In genomic region chr13:17804909-17805613, GRCm38 (mm10) we compare ENCODE assay signal across 8 mouse cellular contexts. TPM values are rescaled to one million over a fixed set of nuclear protein-coding genes. Genes with fewer than 3 reads are reported as not detected.
A peak's percentile ranks its signal among the peaks of the same experiment; 100 is the strongest.
DNase-seq lines count a peak whose midpoint lies in the region; ATAC-seq lines count a peak whose summit lies in the region.

Gene Cdk13 (minus strand): TSS chr13:17805097.

- peak; percentile 82 for ATAC-seq in CD4-positive, CD25-positive, alpha-beta regulatory T cell, adult 4 months
- ATAC-seq in heart, embryonic 14.5 days (ENCODE audit: insufficient number of reproducible peaks, insufficient read depth, low FRiP score, low read depth), result peak; percentile 94
- ATAC-seq in liver, embryonic 13.5 days (ENCODE audit: low read depth), result peak; percentile 91
- ATAC-seq in stomach, embryonic 16.5 days (ENCODE audit: insufficient read depth, low FRiP score), result peak; percentile 95

- peak within 1 kb of the TSS; percentile 91 for H3K4me2 ChIP-seq in heart, embryonic 14.5 days (ENCODE audit: low read length)
- H3K4me2 ChIP-seq in liver, embryonic 13.5 days, result peak within 1 kb of the TSS; percentile 89
- peak within 1 kb of the TSS; percentile 91 for H3K4me2 ChIP-seq in stomach, embryonic 16.5 days (ENCODE audit: low read depth, low read length)

- H3K4me3 ChIP-seq in heart, embryonic 14.5 days (ENCODE audit: control insufficient read depth in 1 of 2, insufficient read depth in 1 of 2, low read depth in 1 of 2, low read length in 2 of 2), result peak within 1 kb of the TSS; percentile 69 to 99
- peak within 1 kb of the TSS; percentile 100 for H3K4me3 ChIP-seq in liver, embryonic 13.5 days (replicated peaks)
- H3K4me3 ChIP-seq in stomach, embryonic 16.5 days (replicated peaks; ENCODE audit: low read length), result peak within 1 kb of the TSS; percentile 99

- H3K9ac ChIP-seq in heart, embryonic 14.5 days (ENCODE audit: low read length), result peak within 1 kb of the TSS; percentile 98
- H3K9ac ChIP-seq in liver, embryonic 13.5 days, result peak within 1 kb of the TSS; percentile 99
- peak within 1 kb of the TSS; percentile 98 for H3K9ac ChIP-seq in stomach, embryonic 16.5 days (ENCODE audit: low read length)

- peak within 1 kb of the TSS; percentile 98 to 99 for H3K27ac ChIP-seq in heart, embryonic 14.5 days (replicated peaks in 1 of 2; ENCODE audit: control insufficient read depth in 1 of 2, insufficient read depth in 1 of 2, low read depth in 2 of 2, low read length in 2 of 2)
- peak within 1 kb of the TSS; percentile 97 for H3K27ac ChIP-seq in liver, embryonic 13.5 days
- peak within 1 kb of the TSS; percentile 99 for H3K27ac ChIP-seq in stomach, embryonic 16.5 days (ENCODE audit: low read length)

- peak; percentile 93 for DNase-seq in c-Kit-negative CD71-positive TER-119-positive erythroid progenitor cells, embryonic 14.5 days (ENCODE audit: low read depth, low spot score)
- DNase-seq in fibroblast of lung, adult 2 months (ENCODE audit: low read depth), result peak; percentile 96
- peak; percentile 100 for DNase-seq in kidney, postnatal 14 days
- DNase-seq in liver, embryonic 13.5 days, result peak; percentile 97
- peak; percentile 100 for DNase-seq in neural tube, embryonic 10.5 days (ENCODE audit: extremely low spot score, low spot score)

- under 1% methylated on average over 71 of the region's 110 CpGs for WGBS in heart, embryonic 14.5 days
- 0% methylated on average over 97 of the region's 110 CpGs for WGBS in liver, embryonic 13.5 days (ENCODE audit: insufficient replicate concordance)
- WGBS in stomach, embryonic 16.5 days, result under 1% methylated on average over 75 of the region's 110 CpGs

- peaks cover 0 to 14% of the 10 kb centered on the region in 2 experiments; a peak in 2 of 4 replicates for H3K4me1 ChIP-seq in heart, embryonic 14.5 days (ENCODE audit: control insufficient read depth in 2 of 2, insufficient read depth in 2 of 2, low read length in 2 of 2)
- H3K4me1 ChIP-seq in liver, embryonic 13.5 days (replicated peaks), result peaks cover 25% of the 10 kb centered on the region
- peaks cover 9% of the 10 kb centered on the region for H3K4me1 ChIP-seq in stomach, embryonic 16.5 days (ENCODE audit: control insufficient read depth, insufficient read depth, low read length)

- no peaks in the 10 kb centered on the region for H3K9me3 ChIP-seq in heart, embryonic 14.5 days (ENCODE audit: control insufficient read depth, low read length)
- H3K9me3 ChIP-seq in liver, embryonic 13.5 days (replicated peaks), result no peaks in the 10 kb centered on the region
- no peaks in the 10 kb centered on the region for H3K9me3 ChIP-seq in stomach, embryonic 16.5 days (replicated peaks; ENCODE audit: control insufficient read depth, low read length)

- no peaks in the 10 kb centered on the region for H3K27me3 ChIP-seq in heart, embryonic 14.5 days (ENCODE audit: control insufficient read depth, insufficient read depth, low read length)
- H3K27me3 ChIP-seq in liver, embryonic 13.5 days, result no peaks in the 10 kb centered on the region
- no peaks in the 10 kb centered on the region for H3K27me3 ChIP-seq in stomach, embryonic 16.5 days (ENCODE audit: control insufficient read depth, insufficient read depth, low read length)

- H3K36me3 ChIP-seq in heart, embryonic 14.5 days (ENCODE audit: control insufficient read depth, insufficient read depth, low read length), result peaks cover 6% of the 10 kb centered on the region; the same call in 1 of the 2 replicates
- H3K36me3 ChIP-seq in liver, embryonic 13.5 days, result no peaks in the 10 kb centered on the region; the same call in 1 of the 2 replicates
- H3K36me3 ChIP-seq in stomach, embryonic 16.5 days (ENCODE audit: control insufficient read depth, insufficient read depth, low read length), result no peaks in the 10 kb centered on the region; the same call in 1 of the 2 replicates

RNA-seq across cellular contexts. Expression of gene Cdk13, which starts in this region (rescaled TPM):
- polyA plus RNA-seq in CD4-positive, CD25-positive, alpha-beta regulatory T cell, adult 4 months (2017; shearing (Covaris generic)), result 10 to 100 TPM; 26.7 to 28.0 TPM
- 14.5 and 17.8 TPM in 2 replicates for polyA plus RNA-seq in heart, embryonic 14.5 days (2014; fragmentation: Nextera tagmentation; extraction: Ambion mirVana)
- polyA plus RNA-seq in liver, embryonic 13.5 days (2015; fragmentation: Nextera tagmentation; extraction: Ambion mirVana), result 7.5 and 7.6 TPM in 2 replicates
- 9.8 and 12.9 TPM in 2 replicates for polyA plus RNA-seq in stomach, embryonic 16.5 days (2015; fragmentation: Nextera tagmentation; extraction: Ambion mirVana)

Comparison
In these comparisons a context has a peak if more than half of its experiments do, and no peak if none do; other contexts are left out.
1. Peak in every context shown above with its lines: DNase-seq, ATAC-seq, H3K4me3 ChIP-seq and H3K27ac ChIP-seq.